Mouse (Mus musculus): ENCODE results near the gene Aipl1.
"Not testable (repeated sequence)": the region's sequence is repeated elsewhere in the genome, so short reads cannot be mapped to it uniquely, and the experiment has no call there.

The Aipl1 gene

DNA sequence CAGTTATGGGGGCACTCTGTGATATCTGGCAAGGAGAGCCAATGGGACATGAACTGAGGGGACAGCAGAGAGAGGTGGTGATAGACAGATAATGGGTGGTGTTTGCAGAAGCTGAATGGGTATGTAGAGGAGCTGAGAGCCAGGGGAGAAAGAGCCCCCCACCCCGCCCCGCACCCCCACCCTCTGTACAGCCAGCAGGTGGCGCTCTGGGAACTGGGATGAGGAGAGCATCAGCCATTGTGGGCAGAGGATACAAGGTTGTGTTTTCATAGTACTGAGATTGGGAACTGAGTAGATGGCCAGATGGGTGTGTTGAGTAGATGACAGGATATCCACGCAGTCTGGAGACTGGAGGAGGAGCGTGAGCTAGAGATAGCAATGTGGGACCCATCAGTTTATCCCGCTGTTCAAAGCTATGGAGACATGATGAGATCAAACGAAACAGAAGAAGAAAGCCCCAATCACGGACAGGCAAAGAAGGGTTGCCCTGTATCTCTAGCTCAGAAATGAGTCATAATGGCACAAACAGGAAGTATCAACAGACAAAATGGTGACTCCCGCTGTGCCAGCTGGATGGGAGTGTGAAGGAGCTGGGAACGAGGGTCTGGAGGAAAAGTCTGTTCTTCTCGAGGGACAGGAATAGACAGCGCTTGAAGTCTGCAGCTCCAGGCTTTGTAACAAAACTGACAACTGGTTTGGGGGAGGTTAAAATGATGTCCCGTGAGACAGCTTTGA, 20.6 kb downstream of the Aipl1 start:
- no peak for DNase-seq (ENCODE audit: low spot score)

- no peak for DNase-seq (ENCODE audit: low spot score)
Observed at GRCm38 (mm10) chr11:72014674-72015073, 22.6 kb downstream of the Aipl1 start.

GRCm38 (mm10) chr11:72011955-72012354, 25.4 kb downstream of the Aipl1 start:
- DNase-seq (ENCODE audit: low spot score) = no peak

GRCm38 (mm10) chr11:72010940-72011722, 26.2 kb downstream of the Aipl1 start:
- DNase-seq (ENCODE audit: low spot score) = no peak

DNA sequence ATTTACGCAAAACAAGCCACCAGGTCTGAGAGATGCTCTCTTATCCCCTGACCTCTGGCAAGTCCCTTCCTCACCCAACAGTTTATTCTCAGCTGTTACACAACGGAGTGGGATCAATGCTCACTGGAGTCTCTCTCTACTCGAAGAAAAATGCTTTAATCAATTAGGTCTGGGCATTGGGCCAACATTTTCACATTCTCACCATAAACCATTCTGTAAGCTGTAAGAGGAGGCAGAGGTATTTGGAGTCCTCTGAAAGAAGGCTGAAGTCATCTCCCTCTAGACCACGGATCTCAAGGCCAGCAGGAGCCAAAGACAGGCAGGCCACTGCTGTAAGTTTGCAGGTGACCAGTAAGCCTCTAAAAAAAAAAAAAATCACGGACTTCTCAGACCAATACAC, 26.9 kb downstream of the Aipl1 start:
- DNase-seq (ENCODE audit: low spot score) = no peak

- no peak for DNase-seq (ENCODE audit: low spot score)
Observed at GRCm38 (mm10) chr11:72005547-72005946, 31.8 kb downstream of the Aipl1 start.

DNA sequence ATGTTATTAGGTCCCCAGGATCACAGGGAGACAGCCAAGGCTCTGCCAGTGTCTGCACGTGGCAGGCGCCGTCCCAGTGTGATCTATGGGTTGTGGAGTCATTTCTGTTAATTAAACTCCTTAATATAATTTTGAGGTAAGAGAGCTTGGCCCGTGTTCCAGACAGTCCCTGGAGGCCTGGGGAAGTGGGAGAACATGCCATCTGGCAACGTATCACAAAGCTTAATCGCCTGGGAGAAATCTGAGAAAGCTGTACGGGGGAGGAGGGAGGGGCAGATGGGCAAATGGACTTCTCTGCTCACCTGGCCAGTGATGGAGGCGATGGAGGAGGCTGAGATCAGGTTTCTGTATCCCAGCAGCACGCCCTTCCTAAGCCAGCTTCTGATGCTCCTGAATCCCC, 34.1 kb downstream of the Aipl1 start:
- no peak for DNase-seq (ENCODE audit: low spot score)

DNA sequence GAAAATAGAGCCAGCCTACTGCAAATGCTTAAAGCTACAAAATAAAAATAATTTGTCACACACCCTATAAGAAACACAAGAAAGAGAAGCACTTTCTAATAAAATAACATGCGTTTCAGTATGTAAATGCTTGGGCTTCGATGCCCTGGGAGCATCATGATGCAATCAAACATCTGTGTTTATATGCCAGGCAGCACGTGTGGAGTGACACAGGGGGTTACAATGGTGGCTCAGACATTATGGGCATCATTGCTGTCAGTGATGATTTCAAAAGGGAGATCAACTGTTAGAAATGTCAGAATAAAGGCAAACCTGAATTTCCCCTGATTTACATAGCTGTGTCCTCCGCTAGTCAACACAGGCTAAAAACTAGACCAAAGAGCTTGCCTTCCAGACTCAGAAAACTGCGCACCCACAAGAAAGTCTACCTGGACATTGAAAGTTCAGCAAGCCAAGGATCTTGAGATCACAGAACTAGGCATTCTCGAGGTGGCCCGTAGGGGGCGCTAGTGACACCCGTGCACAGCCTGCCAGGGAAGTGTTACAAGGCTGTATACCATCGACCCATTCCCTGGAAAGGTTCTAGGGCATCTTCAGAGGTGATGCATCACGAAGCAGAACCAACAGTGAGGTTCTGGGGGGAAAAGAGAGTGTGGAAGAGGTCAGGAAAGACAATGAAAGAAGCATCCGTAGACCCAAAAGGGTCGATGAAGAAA, 35.0 kb downstream of the Aipl1 start:
- peak; percentile 66 for DNase-seq (ENCODE audit: low spot score)

GRCm38 (mm10) chr11:72000194-72000593, 37.1 kb downstream of the Aipl1 start:
- no peak for DNase-seq (ENCODE audit: low spot score)

GRCm38 (mm10) chr11:71996805-71997204, 40.5 kb downstream of the Aipl1 start:
- no peak for DNase-seq (ENCODE audit: low spot score)

- DNase-seq (ENCODE audit: low spot score) = peak; percentile 61
Observed at GRCm38 (mm10) chr11:71995968-71996511, 41.3 kb downstream of the Aipl1 start.

DNA sequence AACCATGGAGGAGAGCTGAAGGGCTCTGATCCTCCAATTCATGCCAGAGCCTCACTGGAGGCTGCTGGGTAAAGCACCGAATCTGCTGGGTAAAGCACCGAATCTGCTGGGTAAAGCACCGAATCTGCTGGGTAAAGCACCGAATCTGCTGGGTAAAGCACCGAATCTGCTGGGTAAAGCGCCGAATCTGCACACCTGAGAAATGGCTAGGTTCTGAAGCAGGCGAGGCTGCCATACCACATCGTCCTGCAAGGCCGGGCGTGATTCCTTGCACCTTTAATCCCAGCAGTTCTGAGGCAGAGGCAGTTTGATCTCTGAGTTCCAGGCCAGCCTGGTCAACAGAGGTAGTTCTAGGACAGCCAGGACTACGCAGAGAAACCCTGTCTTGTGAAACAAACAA, 44.9 kb downstream of the Aipl1 start:
- DNase-seq (ENCODE audit: low spot score) = no peak

DNA sequence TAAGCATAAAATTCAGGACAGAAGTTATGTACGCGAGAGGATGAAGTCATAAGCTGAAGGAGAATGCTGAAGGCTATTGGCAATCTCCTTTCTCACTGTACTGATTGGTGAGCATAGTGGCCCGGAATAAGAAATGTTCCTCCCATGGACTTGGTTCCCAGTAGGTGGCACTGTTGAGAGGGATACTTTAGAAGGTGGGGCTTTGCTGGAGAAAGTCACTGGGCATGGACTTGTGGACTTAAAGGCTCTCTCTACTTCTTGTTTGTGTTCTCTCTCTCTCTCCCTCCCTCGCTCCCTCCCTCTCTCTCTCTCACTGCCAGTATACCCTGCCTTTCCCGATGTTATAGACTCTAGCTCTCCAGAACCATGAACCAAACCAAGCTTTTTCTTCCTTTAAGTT, 45.8 kb downstream of the Aipl1 start:
- no peak for DNase-seq (ENCODE audit: low spot score)

DNA sequence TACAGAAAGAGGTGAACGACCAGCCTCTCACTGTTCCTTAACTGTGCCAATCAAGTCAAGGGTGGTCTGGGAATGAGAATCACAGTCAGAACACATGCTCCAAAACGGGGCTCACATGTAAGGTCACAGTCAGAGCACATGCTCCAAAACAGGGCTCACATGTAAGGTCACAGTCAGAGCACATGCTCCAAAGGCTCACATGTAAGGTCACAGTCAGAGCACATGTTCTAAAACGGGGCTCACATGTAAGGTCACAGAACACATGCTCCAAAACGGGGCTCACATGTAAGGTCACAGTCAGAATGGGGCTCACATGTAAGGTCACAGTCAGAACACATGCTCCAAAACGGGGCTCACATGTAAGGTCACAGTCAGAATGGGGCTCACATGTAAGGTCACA, 47.9 kb downstream of the Aipl1 start:
- DNase-seq (ENCODE audit: low spot score) = not testable (repeated sequence)

DNA sequence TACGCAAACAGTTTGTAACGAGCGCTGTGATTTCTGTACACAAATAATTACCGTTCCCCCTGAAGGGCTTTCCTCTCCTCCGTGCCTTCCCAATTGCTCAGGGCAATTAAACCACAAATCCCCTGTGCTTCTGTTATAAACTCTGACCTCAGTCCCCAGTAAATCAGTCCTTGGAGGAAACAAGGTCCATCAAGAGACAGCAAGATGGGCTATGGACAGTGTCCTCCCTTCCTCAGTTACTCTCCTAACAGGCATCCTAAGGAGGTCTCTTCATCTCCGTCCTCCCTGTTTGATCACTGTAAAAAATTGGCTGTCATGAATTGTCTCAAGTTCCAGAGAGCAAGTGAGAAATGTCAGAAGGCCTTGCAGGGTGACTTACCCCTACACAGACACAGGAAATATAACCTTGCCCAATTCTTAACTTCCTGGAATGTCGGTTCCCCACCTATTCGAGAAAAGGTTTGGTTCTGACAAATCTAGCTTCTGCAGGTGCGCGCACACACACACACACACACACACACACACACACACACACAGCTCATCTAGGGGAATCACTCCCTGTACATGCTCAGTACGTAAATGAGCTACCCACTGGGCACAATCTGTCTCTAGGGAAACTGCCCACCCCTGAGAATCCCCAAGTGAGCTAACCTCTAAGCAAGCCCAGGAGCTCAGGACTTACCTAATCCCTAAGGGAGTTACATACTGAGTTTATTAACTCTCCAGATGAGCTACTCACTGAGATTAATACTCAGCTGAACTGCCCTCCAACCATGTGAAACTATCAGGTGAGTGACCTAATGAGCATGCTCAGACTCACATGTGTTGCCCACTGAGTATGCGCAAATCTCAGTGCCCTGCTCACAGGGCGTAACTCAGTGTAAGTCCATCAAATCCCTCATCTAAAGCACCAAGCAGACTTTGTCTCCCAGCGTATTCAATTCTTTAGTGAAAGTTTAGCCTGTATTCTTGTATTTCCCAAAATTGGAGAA, 49.9 kb downstream of the Aipl1 start:
- DNase-seq (ENCODE audit: low spot score) = no peak

GRCm38 (mm10) chr11:71985783-71986182, 51.5 kb downstream of the Aipl1 start:
- no peak for DNase-seq (ENCODE audit: low spot score)

GRCm38 (mm10) chr11:71985101-71985711, 52.1 kb downstream of the Aipl1 start:
- no peak for DNase-seq (ENCODE audit: low spot score)

- no peak for DNase-seq (ENCODE audit: low spot score)
Observed at GRCm38 (mm10) chr11:71984093-71984492, 53.2 kb downstream of the Aipl1 start.
